In the genomic region with DNA sequence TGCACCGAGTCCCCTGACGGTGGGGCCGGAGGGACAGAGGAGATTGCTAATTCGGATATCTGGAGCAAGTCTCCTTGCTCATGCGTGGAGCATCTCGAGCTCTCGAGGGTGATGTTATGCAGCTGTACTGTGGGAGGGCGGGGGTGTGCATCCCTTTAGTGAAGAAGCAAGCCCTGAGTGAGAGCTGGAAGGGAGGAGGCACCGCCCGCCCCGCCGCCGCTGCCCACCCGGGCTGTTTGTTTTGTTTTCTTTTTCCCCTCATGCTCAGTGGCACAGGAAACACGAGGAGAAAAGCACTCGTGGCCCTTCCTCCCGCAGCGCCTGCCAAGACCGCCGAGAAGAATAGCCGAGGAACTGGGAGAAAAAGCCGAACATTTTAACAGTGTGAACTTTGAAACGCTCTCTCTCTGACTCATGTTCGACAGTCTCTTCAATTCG, we compare ENCODE assay signal across 9 mouse cellular contexts. TPM values are rescaled to one million over a fixed set of nuclear protein-coding genes. Genes with fewer than 3 reads are reported as not detected.
DNase-seq lines count a peak whose midpoint lies in the region; ATAC-seq lines count a peak whose summit lies in the region.
"Had no signal": no experiment of that assay in that cellular context is flagged by ENCODE, and none has a peak within 500 bp of the region (broad histone marks: within the 10 kb centered on the region; RNA-seq: fewer than 3 reads in every experiment).

No protein-coding gene starts in this region.

- ATAC-seq in embryonic facial prominence, embryonic 14.5 days (ENCODE audit: low read depth): no peak
- ATAC-seq in neural tube, embryonic 15.5 days (ENCODE audit: low FRiP score): no peak

- no peak overlapping the region for H3K4me3 ChIP-seq in embryonic facial prominence, embryonic 14.5 days (ENCODE audit: low read depth, low read length)
- no peak overlapping the region for H3K4me3 ChIP-seq in embryonic facial prominence, embryonic 10.5 days
- no peak overlapping the region for H3K4me3 ChIP-seq in neural tube, embryonic 15.5 days (replicated peaks)
- H3K4me3 ChIP-seq: midbrain, embryonic 12.5 days had no signal

- DNase-seq in embryonic facial prominence, embryonic 14.5 days (ENCODE audit: low spot score): no peak
- no peak for DNase-seq in embryonic facial prominence, embryonic 10.5 days (ENCODE audit: low spot score)
- peak; percentile 14 to 44 for DNase-seq in urinary bladder, postnatal 36 days (ENCODE audit: low spot score in 2 of 2)
- DNase-seq in urinary bladder, postnatal 25 days (ENCODE audit: low spot score): no peak
- DNase-seq in heart, postnatal 10 days: peak; percentile 68 to 73
- DNase-seq in layer of hippocampus, adult 8-10 months (ENCODE audit: low spot score in 2 of 2): peak; percentile 69 to 73
- no peak for DNase-seq in c-Kit-positive CD71-positive TER-119-positive erythroid progenitor cells, embryonic 14.5 days (ENCODE audit: low spot score)

- no peaks in the 10 kb centered on the region for H3K27me3 ChIP-seq in embryonic facial prominence, embryonic 14.5 days (replicated peaks; ENCODE audit: control insufficient read depth, insufficient read depth, low read length)
- no peaks in the 10 kb centered on the region for H3K27me3 ChIP-seq in embryonic facial prominence, embryonic 10.5 days (replicated peaks; ENCODE audit: low read depth, poor library complexity, severe bottlenecking)
- H3K27me3 ChIP-seq in neural tube, embryonic 15.5 days (replicated peaks): no peaks in the 10 kb centered on the region
- H3K27me3 ChIP-seq: midbrain, embryonic 12.5 days had no signal

- no peak overlapping the region for H3K4me2 ChIP-seq in embryonic facial prominence, embryonic 14.5 days (ENCODE audit: low read depth, low read length)
- H3K4me2 ChIP-seq in neural tube, embryonic 15.5 days: peak overlapping the region; percentile 23; the same call in 1 of the 2 replicates
- H3K4me2 ChIP-seq: midbrain, embryonic 12.5 days had no signal

- no peak overlapping the region for H3K27ac ChIP-seq in embryonic facial prominence, embryonic 14.5 days (replicated peaks; ENCODE audit: low read depth, low read length)
- no peak overlapping the region; the same call in 1 of the 2 replicates for H3K27ac ChIP-seq in embryonic facial prominence, embryonic 10.5 days (replicated peaks)
- 0 out of 2 replicates have a peak overlapping the region, but pooled peaks have one; percentile 11 for H3K27ac ChIP-seq in neural tube, embryonic 15.5 days (replicated peaks)
- H3K27ac ChIP-seq: midbrain, embryonic 12.5 days had no signal

- H3K36me3 ChIP-seq in embryonic facial prominence, embryonic 14.5 days (ENCODE audit: control insufficient read depth, insufficient read depth, low read length): no peaks in the 10 kb centered on the region
- H3K36me3 ChIP-seq in embryonic facial prominence, embryonic 10.5 days (replicated peaks): no peaks in the 10 kb centered on the region
- no peaks in the 10 kb centered on the region for H3K36me3 ChIP-seq in neural tube, embryonic 15.5 days
- H3K36me3 ChIP-seq: midbrain, embryonic 12.5 days had no signal

- intact Hi-C loops in heart, postnatal 10 days (cut with DNase I): loop anchor here (5.0 kb wide), 1 partner anchor 54 kb away; no protein-coding TSS in a partner anchor

- peak overlapping the region; percentile 1; the same call in 1 of the 2 replicates for H3K9ac ChIP-seq in embryonic facial prominence, embryonic 14.5 days (ENCODE audit: low read depth, low read length)
- H3K9ac ChIP-seq in neural tube, embryonic 15.5 days (replicated peaks): no peak overlapping the region
- H3K9ac ChIP-seq: midbrain, embryonic 12.5 days had no signal

- WGBS in embryonic facial prominence, embryonic 14.5 days: 51% methylated on average over 24 of the region's 25 CpGs
- WGBS in embryonic facial prominence, embryonic 10.5 days: 68% methylated on average over 25 of the region's 25 CpGs
- 59% methylated on average over 25 of the region's 25 CpGs for WGBS in neural tube, embryonic 15.5 days

- peaks cover 9% of the 10 kb centered on the region; the same call in 1 of the 2 replicates for H3K4me1 ChIP-seq in embryonic facial prominence, embryonic 14.5 days (ENCODE audit: control insufficient read depth, insufficient read depth, low read length)
- H3K4me1 ChIP-seq in embryonic facial prominence, embryonic 10.5 days: peaks cover 49% of the 10 kb centered on the region
- H3K4me1 ChIP-seq in neural tube, embryonic 15.5 days: peaks cover 31% of the 10 kb centered on the region

- H3K9me3 ChIP-seq in embryonic facial prominence, embryonic 14.5 days (ENCODE audit: control insufficient read depth, low read length): no peaks in the 10 kb centered on the region
- H3K9me3 ChIP-seq in embryonic facial prominence, embryonic 10.5 days: no peaks in the 10 kb centered on the region
- no peaks in the 10 kb centered on the region for H3K9me3 ChIP-seq in neural tube, embryonic 15.5 days (replicated peaks)
- H3K9me3 ChIP-seq: midbrain, embryonic 12.5 days had no signal

RNA-seq across cellular contexts. Expression of a gene that starts 22.6 kb away (rescaled TPM):
- polyA plus RNA-seq in embryonic facial prominence, embryonic 14.5 days (2014; fragmentation: Nextera tagmentation; extraction: Ambion mirVana): 4.3 and 4.7 TPM in 2 replicates
- polyA plus RNA-seq in embryonic facial prominence, embryonic 10.5 days (2016; fragmentation: Nextera tagmentation; extraction: Ambion mirVana): 3.3 TPM in 2 replicates
- 10 to 100 TPM; 18.3 to 22.1 TPM for total RNA-seq in heart, postnatal 10 days (2021)
- 100 to 1,000 TPM; 118 to 142 (median 128) TPM for total RNA-seq in layer of hippocampus, adult 8-10 months (2022)
- 25.3 and 26.6 TPM in 2 replicates for polyA plus RNA-seq in neural tube, embryonic 15.5 days (2015; fragmentation: Nextera tagmentation; extraction: Ambion mirVana)

Comparison
In these comparisons a context has a peak if more than half of its experiments do, and no peak if none do; other contexts are left out.
1. DNase-seq: peak in urinary bladder, postnatal 36 days (2 of 2), heart, postnatal 10 days (2 of 2) and layer of hippocampus, adult 8-10 months (2 of 2); none in embryonic facial prominence, embryonic 14.5 days (single experiment), embryonic facial prominence, embryonic 10.5 days (single experiment), urinary bladder, postnatal 25 days (single experiment) and c-Kit-positive CD71-positive TER-119-positive erythroid progenitor cells, embryonic 14.5 days (single experiment).